Mouse (Mus musculus) limb, embryonic 12.5 days (tissue): Measurements from ENCODE around the gene Adamts9. TPM values are rescaled to one million over a fixed set of nuclear protein-coding genes. Genes with fewer than 3 reads are reported as not detected.

ENCODE experiments used
- ATAC-seq: fragments of 200-750 bp; cut with Nextera tagmentation; 2 replicates; pipeline ENCODE4 v1.8.0; 2017; ENCODE audit warnings: low read depth, moderate TSS enrichment; ENCODE audit not compliant: insufficient number of reproducible peaks, insufficient read depth, low FRiP score, low TSS enrichment
- H3K27ac ChIP-seq: fragments of 300-500 bp; sonication (generic); 2 replicates; pipeline ENCODE4 v1.5.1; 2016; ENCODE audit warnings: mild to moderate bottlenecking, moderate library complexity
- H3K27me3 ChIP-seq: fragments of 300-500 bp; sonication (generic); 2 replicates; pipeline ENCODE4 v1.6.1; 2016; ENCODE audit warnings: mild to moderate bottlenecking, moderate library complexity
- H3K36me3 ChIP-seq: fragments of 300-500 bp; sonication (generic); 2 replicates; pipeline ENCODE4 v1.6.1; 2016; ENCODE audit warnings: mild to moderate bottlenecking, moderate library complexity
- H3K4me1 ChIP-seq: fragments of 300-500 bp; sonication (generic); replicated peaks from 2 replicates; pipeline ENCODE4 v1.6.1; 2016
- H3K4me2 ChIP-seq: fragments of 300-500 bp; sonication (generic); 2 replicates; pipeline ENCODE4 v1.6.1; 2016; ENCODE audit warnings: mild to moderate bottlenecking, moderate library complexity
- H3K4me3 ChIP-seq: fragments of 300-500 bp; sonication (generic); replicated peaks from 2 replicates; pipeline ENCODE4 v1.5.1; 2016; ENCODE audit warnings: mild to moderate bottlenecking
- H3K9ac ChIP-seq: fragments of 300-500 bp; sonication (generic); replicated peaks from 2 replicates; pipeline ENCODE4 v1.6.1; 2016; ENCODE audit warnings: mild to moderate bottlenecking, moderate library complexity
- H3K9me3 ChIP-seq: fragments of 300-500 bp; sonication (generic); 2 replicates; pipeline ENCODE4 v1.6.1; 2016; ENCODE audit warnings: mild to moderate bottlenecking, moderate library complexity
- WGBS: fragments of 180-500 bp; shearing (Covaris S2); methylation state at CpG from one replicate; pipeline ENCODE4 v1.1.7; 2016; 5-methylcytosine and 5-hydroxymethylcytosine counted together
- polyA plus RNA-seq: library from polyadenylated mRNA; unstranded; fragments of >200 nt; fragmentation: Nextera tagmentation; extraction: Ambion mirVana; gene quantifications from 2 replicates; pipeline ENCODE4 v1.2.1, GENCODE M21; 2016

Adamts9 gene
- polyA plus RNA-seq, 1 experiment from 2014 or later: 5.9 TPM

DNA sequence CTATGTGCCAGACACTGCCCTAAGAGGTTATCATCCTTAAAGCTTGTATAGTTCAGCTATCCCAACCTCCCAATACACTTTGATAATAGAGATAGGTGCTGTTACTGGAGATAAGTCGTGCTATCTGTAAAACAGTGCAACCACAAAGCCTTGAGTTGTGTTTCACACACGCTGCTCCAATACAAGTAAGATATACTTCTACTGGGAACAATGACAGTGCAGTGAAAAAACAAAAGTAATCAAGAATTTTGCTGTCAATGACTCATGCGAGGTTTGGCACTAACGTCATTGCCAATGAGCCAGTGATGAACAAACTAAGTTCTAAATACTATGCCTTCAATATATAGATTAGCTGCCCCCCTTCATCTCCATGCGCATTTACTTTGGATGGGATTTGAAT, 116.7 kb downstream of the Adamts9 start:
- no peak overlapping the region for H3K4me2 ChIP-seq
- H3K27me3 ChIP-seq: no peaks in the 10 kb centered on the region
- 95% methylated on average over 5 of the region's 5 CpGs for WGBS
- no peak for ATAC-seq
- H3K9me3 ChIP-seq: no peaks in the 10 kb centered on the region
- no peak overlapping the region for H3K9ac ChIP-seq
- H3K27ac ChIP-seq: no peak overlapping the region
- H3K4me3 ChIP-seq: no peak overlapping the region
- H3K36me3 ChIP-seq: no peaks in the 10 kb centered on the region
- no peaks in the 10 kb centered on the region; the same call in 1 of the 2 replicates for H3K4me1 ChIP-seq

DNA sequence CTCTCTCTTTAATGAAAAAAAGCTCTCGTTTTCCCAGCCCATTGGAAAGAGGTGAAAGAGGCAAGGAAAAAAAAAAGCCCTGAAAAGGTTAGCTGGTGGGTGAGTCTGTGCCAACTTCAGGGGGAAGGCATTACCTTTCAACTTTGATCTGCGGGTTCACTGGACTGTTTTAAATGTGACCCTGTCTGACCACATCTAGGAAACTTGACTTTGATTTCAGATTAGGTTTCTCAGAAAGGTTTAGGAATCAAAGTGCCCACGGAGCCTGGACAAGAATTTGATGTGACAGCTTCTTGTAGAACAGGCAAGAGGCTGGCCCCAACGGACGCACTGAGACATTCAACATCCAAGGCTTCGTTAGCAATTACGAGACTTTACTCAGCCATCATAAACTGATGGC, 119.3 kb downstream of the Adamts9 start:
- H3K9me3 ChIP-seq: no peaks in the 10 kb centered on the region
- no peaks in the 10 kb centered on the region for H3K36me3 ChIP-seq
- H3K4me3 ChIP-seq: no peak overlapping the region
- H3K4me2 ChIP-seq: no peak overlapping the region
- no peaks in the 10 kb centered on the region for H3K27me3 ChIP-seq
- H3K9ac ChIP-seq: no peak overlapping the region
- H3K27ac ChIP-seq: no peak overlapping the region
- no peaks in the 10 kb centered on the region; the same call in 1 of the 2 replicates for H3K4me1 ChIP-seq
- ATAC-seq: no peak
- WGBS: 31% methylated on average over 7 of the region's 7 CpGs

DNA sequence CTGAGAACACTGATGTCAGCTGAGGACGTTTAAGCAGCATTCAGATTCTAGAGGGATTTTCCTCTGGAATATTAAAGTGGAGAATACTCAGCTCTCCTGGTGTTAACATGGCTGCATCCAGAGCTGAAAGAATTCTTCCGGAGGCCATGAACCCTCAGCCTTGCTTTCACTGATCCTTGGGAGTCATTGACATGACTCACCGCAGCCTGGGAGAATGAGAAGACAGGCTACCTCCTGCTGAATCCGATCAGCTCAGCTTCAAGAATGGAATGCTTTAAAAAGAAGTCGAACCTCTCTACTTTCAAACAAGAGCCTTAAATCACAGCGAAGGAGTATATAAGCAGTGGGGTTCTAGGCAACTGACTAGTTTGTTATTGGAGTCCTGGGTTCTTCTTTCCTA, 121.3 kb downstream of the Adamts9 start:
- H3K4me3 ChIP-seq: no peak overlapping the region
- H3K9me3 ChIP-seq: no peaks in the 10 kb centered on the region
- no peaks in the 10 kb centered on the region; the same call in 1 of the 2 replicates for H3K4me1 ChIP-seq
- no peaks in the 10 kb centered on the region for H3K27me3 ChIP-seq
- H3K36me3 ChIP-seq: no peaks in the 10 kb centered on the region
- H3K9ac ChIP-seq: no peak overlapping the region
- H3K27ac ChIP-seq: no peak overlapping the region
- no peak for ATAC-seq
- 80% methylated on average over 6 of the region's 6 CpGs for WGBS
- no peak overlapping the region for H3K4me2 ChIP-seq

DNA sequence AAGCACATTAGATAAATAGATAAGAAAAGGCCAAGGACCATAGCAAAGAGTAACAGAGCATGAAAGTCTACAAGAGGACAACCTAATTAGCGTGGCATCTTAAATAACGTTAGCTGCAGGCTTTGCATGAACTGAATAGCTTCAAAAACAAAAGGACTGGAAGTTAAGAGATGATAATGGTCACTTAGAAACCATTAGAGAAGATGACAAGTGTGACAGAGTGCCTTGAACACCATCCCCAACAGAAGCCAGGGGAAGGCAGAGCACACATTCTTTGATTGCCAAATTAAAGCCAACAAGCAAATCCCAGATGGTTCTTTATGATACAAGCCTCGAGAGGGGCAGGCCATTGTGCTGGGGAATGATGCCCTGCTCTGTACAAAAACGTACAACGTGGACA, 121.7 kb downstream of the Adamts9 start:
- Histone ChIP-seq H3K4me2 (no peak overlapping the region), H3K4me1 (peaks cover 2% of the 10 kb centered on the region), H3K9ac (no peak overlapping the region), H3K27ac (no peak overlapping the region), H3K27me3 (no peaks in the 10 kb centered on the region), H3K4me3 (no peak overlapping the region), H3K36me3 (no peaks in the 10 kb centered on the region), H3K9me3 (no peaks in the 10 kb centered on the region)
- ATAC-seq: no peak
- WGBS: 75% methylated on average over 5 of the region's 5 CpGs

DNA sequence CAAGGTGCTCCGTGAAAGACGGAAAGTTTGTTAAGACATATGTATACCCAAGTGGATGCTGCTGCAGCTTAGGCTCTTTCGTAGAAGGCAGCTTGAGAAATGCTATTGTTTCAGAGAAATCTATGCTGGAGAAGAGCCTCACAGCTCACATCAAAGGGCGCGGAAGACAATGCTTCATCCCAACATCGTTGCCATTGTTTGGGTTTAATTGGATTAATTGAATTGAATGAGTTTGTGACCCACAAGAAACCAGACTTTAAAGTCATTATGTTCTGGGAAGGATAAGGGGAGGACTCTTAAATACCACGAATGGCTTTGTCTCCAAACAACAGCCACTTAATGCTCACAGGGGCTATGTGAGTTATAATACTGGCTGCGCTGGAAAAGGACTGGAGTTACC, 125.6 kb downstream of the Adamts9 start:
- H3K9ac ChIP-seq: no peak overlapping the region
- no peaks in the 10 kb centered on the region for H3K9me3 ChIP-seq
- H3K4me1 ChIP-seq: peaks cover 9% of the 10 kb centered on the region
- no peaks in the 10 kb centered on the region for H3K27me3 ChIP-seq
- no peak overlapping the region for H3K27ac ChIP-seq
- no peak overlapping the region for H3K4me3 ChIP-seq
- H3K4me2 ChIP-seq: no peak overlapping the region
- 71% methylated on average over 8 of the region's 8 CpGs for WGBS
- peaks cover 11% of the 10 kb centered on the region; the same call in 1 of the 2 replicates for H3K36me3 ChIP-seq
- ATAC-seq: no peak

DNA sequence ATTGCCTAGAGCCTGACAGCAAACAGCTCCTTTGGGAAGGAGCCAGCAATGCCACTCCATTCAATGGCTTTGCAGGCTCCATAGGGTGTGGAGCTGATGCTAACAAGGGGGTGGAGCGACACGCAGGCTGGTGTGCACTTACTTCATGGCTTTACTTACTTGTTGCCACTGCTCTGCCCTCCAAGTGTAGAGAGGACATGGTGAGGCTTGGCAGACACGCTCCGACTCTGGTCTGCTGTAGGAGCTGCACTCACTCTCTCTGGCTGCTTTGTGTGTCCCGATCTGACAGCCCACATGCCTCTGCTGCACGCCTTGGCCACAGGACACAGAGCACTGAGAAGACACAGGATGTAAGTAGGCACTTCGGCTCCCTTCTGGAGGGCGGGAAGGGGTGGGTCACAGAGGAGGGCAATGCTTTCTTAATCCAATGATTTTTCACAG, 127.0 kb downstream of the Adamts9 start, which contains the start of gene A730049H05Rik:
A730049H05Rik (plus strand) TSS at position 168 of the 441 bp plus-strand sequence.
- H3K4me3 ChIP-seq: no peak within 1 kb of the TSS
- H3K9me3 ChIP-seq: no peaks in the 10 kb centered on the region
- H3K27me3 ChIP-seq: no peaks in the 10 kb centered on the region
- H3K36me3 ChIP-seq: peaks cover 11% of the 10 kb centered on the region; the same call in 1 of the 2 replicates
- H3K4me1 ChIP-seq: peaks cover 9% of the 10 kb centered on the region
- H3K27ac ChIP-seq: no peak within 1 kb of the TSS
- WGBS: 25% methylated on average over 8 of the region's 8 CpGs
- ATAC-seq: no peak
- H3K9ac ChIP-seq: no peak within 1 kb of the TSS
- H3K4me2 ChIP-seq: peak within 1 kb of the TSS; percentile 37

DNA sequence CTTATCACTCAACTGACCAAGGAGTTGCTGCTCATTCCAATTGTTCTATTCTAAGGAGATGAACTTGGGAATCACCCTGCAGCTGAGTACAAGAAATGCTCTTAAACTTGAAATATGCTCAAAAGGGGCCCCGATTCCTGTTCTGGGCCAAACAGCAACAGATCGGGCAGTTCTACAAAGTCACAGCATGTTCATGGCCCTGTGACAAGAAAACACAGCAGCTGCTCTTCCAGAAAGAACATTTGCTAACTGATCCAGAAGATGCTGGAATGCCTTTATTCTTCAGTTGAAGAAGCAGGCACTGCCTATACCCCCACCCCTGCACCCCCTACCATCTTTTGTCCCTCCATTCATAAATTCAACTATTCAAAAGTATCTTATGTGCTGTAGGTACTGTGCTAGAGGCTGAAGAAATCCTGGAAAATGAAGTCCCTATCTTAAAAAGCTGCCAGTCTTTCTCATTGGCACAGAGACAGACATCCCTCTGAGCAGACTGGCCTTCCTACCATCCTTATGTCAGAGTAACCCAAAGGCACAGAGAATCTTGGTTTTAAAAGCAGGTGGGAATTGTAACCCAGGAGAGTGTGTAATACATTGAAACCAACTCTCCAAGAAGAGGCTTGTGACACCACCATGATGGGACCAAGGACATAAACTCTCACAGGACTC, 130.5 kb downstream of the Adamts9 start:
- ATAC-seq: no peak
- 89% methylated on average over 2 of the region's 2 CpGs for WGBS
- H3K27me3 ChIP-seq: no peaks in the 10 kb centered on the region
- no peak overlapping the region for H3K9ac ChIP-seq
- H3K4me2 ChIP-seq: no peak overlapping the region
- H3K36me3 ChIP-seq: peaks cover 11% of the 10 kb centered on the region; the same call in 1 of the 2 replicates
- H3K27ac ChIP-seq: no peak overlapping the region
- H3K9me3 ChIP-seq: no peaks in the 10 kb centered on the region
- no peak overlapping the region for H3K4me3 ChIP-seq
- H3K4me1 ChIP-seq: peaks cover 9% of the 10 kb centered on the region

DNA sequence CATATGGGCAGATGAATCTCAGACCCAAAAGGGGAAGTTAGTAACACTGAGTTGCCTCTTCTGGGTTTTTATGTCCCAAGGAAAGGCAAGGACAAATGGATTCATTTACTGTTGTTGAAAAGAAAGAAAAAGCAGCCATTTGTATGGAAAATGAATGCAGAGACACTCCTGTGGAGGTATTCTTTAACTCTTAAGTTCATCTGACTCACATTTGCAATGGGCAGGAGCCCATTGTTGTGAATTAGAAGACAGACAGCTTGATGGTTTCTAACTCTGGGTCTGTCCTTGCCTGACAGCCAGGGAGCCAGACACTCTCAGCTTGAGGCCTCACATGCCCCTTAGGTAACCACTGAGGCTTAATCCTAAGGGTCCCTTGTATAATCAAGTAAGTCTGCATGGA, 131.7 kb downstream of the Adamts9 start:
- H3K4me1 ChIP-seq: peaks cover 6% of the 10 kb centered on the region
- no peak overlapping the region for H3K27ac ChIP-seq
- no peak overlapping the region for H3K4me3 ChIP-seq
- H3K9me3 ChIP-seq: no peaks in the 10 kb centered on the region
- no peak overlapping the region for H3K4me2 ChIP-seq
- peaks cover 16% of the 10 kb centered on the region for H3K36me3 ChIP-seq
- H3K27me3 ChIP-seq: no peaks in the 10 kb centered on the region
- no peak overlapping the region for H3K9ac ChIP-seq
- ATAC-seq: no peak

DNA sequence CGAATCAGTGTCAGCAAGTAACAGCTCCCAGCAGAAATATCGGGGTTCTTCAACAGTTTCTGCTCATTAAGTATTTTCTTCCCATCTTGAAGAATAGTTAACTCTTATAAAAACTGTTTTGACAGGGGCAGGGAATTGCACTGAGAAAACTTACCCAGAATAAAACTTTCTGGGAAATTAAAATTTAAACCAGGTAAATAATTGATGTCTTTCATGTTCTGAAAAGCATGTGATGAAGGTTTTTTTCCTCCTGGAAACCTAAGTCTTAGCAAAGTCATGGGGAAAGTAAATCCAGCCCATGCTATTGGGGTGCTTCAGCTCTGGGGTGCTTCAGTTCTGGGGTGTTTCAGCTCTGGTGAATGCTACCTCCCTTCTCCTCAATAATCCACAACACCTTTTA, 132.7 kb downstream of the Adamts9 start:
- Histone ChIP-seq H3K36me3 (peaks cover 23% of the 10 kb centered on the region), H3K27ac (no peak overlapping the region), H3K27me3 (no peaks in the 10 kb centered on the region), H3K4me1 (no peaks in the 10 kb centered on the region), H3K9ac (no peak overlapping the region), H3K9me3 (no peaks in the 10 kb centered on the region), H3K4me3 (no peak overlapping the region), H3K4me2 (no peak overlapping the region)
- 90% methylated on average over 2 of the region's 2 CpGs for WGBS
- ATAC-seq: no peak

DNA sequence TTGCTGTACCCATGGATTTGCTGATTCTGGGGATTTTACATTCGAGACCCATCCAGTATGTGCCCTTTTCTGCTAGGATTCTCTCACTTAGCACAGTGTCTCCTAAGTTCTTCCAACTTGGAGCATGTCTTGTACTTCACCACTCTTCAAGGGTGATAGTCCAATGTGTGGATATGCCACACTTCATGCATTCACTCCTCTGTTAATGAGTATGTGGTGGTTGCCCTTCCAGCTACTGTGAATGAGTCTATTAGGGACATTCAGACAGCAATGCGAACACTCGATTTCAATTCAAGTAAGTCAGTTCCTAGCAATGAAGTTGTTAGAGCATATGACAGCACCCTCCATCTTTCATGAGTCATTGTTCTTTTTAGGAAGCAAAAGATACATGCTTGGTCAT, 133.5 kb downstream of the Adamts9 start:
- no peak overlapping the region for H3K9ac ChIP-seq
- H3K4me3 ChIP-seq: no peak overlapping the region
- no peak overlapping the region for H3K27ac ChIP-seq
- WGBS: 87% methylated on average over 3 of the region's 3 CpGs
- H3K4me2 ChIP-seq: no peak overlapping the region
- H3K9me3 ChIP-seq: no peaks in the 10 kb centered on the region
- no peaks in the 10 kb centered on the region for H3K27me3 ChIP-seq
- no peaks in the 10 kb centered on the region for H3K4me1 ChIP-seq
- ATAC-seq: no peak
- H3K36me3 ChIP-seq: peaks cover 30% of the 10 kb centered on the region

DNA sequence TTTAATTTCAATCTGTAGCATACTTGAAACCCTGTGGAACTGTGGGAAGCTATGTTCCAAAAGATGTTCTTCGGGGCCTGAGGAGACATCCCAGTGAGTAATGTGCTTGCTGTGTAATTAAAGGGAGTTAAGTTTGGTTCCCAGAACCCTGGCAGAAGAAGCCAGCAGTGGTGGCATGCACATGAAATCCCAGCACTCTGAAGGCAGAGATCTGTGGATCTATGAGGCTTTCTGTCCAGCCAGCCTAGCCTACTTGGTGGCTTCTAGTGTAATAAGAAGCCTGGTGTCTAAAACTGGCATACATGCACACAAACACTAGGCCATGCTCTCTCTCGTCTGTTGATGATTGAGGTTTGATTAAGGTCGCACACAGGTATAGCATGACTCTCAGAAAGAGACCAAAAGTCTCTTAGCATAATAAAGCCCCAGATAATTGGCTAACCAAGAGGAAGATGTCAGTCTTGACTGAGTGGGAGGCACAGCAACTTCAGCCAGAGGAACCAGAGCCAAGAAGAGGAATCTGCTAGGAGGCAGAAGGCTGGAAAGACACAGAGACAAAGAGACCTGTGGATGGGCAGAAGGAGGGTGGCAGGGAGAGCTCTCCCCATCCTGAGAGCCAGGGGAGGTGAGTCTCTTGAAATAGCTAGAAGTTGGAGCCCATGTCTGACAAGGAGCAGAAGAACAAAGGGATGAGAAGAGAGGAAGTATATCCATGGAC, 138.9 kb downstream of the Adamts9 start:
- H3K9ac ChIP-seq: no peak overlapping the region
- no peak overlapping the region for H3K4me2 ChIP-seq
- H3K27me3 ChIP-seq: no peaks in the 10 kb centered on the region
- no peak for ATAC-seq
- 0 out of 2 replicates have a peak, but pooled peaks cover 3% of the 10 kb centered on the region for H3K4me1 ChIP-seq
- 76% methylated on average over 3 of the region's 3 CpGs for WGBS
- H3K9me3 ChIP-seq: no peaks in the 10 kb centered on the region
- H3K4me3 ChIP-seq: no peak overlapping the region
- H3K27ac ChIP-seq: 0 out of 2 replicates have a peak overlapping the region, but pooled peaks have one; percentile 19
- H3K36me3 ChIP-seq: peaks cover 37% of the 10 kb centered on the region
